Mouse (Mus musculus): ENCODE measurements around the gene Gpr108. TPM values are rescaled to one million over a fixed set of nuclear protein-coding genes. Genes with fewer than 3 reads are reported as not detected.

Gene Gpr108
- polyA plus RNA-seq, 1 experiment = 33.5 TPM

GRCm38 (mm10) chr17:57248771-57249170, 525 bp upstream of the Gpr108 start:
- TF ChIP-seq CTCF (IDR thresholded peaks at IDR 0.05; ENCODE audit: borderline replicate concordance, insufficient read depth, low read length) = no peak
- no peak; the same call in 1 of the 2 replicates for TF ChIP-seq POLR2A (IDR thresholded peaks at IDR 0.05; ENCODE audit: low read depth, low read length)
- Histone ChIP-seq H3K4me1 (ENCODE audit: control insufficient read depth, insufficient read depth, low read length) (peaks cover 5% of the 10 kb centered on the region; the same call in 1 of the 2 replicates), H3K27ac (ENCODE audit: insufficient read depth, low read length) (peak overlapping the region; percentile 57), H3K4me3 (ENCODE audit: insufficient read depth, low read length) (peak overlapping the region; percentile 20)

GRCm38 (mm10) chr17:57247393-57248200, 649 bp downstream of the Gpr108 start:
- Histone ChIP-seq H3K4me1 (ENCODE audit: control insufficient read depth, insufficient read depth, low read length) (peaks cover 5% of the 10 kb centered on the region; the same call in 1 of the 2 replicates), H3K4me3 (ENCODE audit: insufficient read depth, low read length) (peak overlapping the region; percentile 76), H3K27ac (ENCODE audit: insufficient read depth, low read length) (peak overlapping the region; percentile 78)
- TF ChIP-seq POLR2A (IDR thresholded peaks at IDR 0.05; ENCODE audit: low read depth, low read length) (peak; percentile 80), CTCF (IDR thresholded peaks at IDR 0.05; ENCODE audit: borderline replicate concordance, insufficient read depth, low read length) (no peak)

- 0 out of 2 replicates have a peak, but pooled peaks cover 4% of the 10 kb centered on the region for H3K4me1 ChIP-seq (ENCODE audit: control insufficient read depth, insufficient read depth, low read length)
- H3K27ac ChIP-seq (ENCODE audit: insufficient read depth, low read length) = peak overlapping the region; percentile 78
- H3K4me3 ChIP-seq (ENCODE audit: insufficient read depth, low read length) = peak overlapping the region; percentile 76
- TF ChIP-seq POLR2A (IDR thresholded peaks at IDR 0.05; ENCODE audit: low read depth, low read length) (no peak), CTCF (IDR thresholded peaks at IDR 0.05; ENCODE audit: borderline replicate concordance, insufficient read depth, low read length) (peak; percentile 21; the same call in 1 of the 2 replicates)
Observed at GRCm38 (mm10) chr17:57246663-57247392, 1.4 kb downstream of the Gpr108 start.

- TF ChIP-seq POLR2A (IDR thresholded peaks at IDR 0.05; ENCODE audit: low read depth, low read length) (no peak), CTCF (IDR thresholded peaks at IDR 0.05; ENCODE audit: borderline replicate concordance, insufficient read depth, low read length) (no peak)
- Histone ChIP-seq H3K4me3 (ENCODE audit: insufficient read depth, low read length) (no peak overlapping the region), H3K27ac (ENCODE audit: insufficient read depth, low read length) (no peak overlapping the region), H3K4me1 (ENCODE audit: control insufficient read depth, insufficient read depth, low read length) (0 out of 2 replicates have a peak, but pooled peaks cover 4% of the 10 kb centered on the region)
Observed at GRCm38 (mm10) chr17:57245311-57245929, 2.8 kb downstream of the Gpr108 start.

GRCm38 (mm10) chr17:57243650-57244370, 4.4 kb downstream of the Gpr108 start:
- TF ChIP-seq CTCF (IDR thresholded peaks at IDR 0.05; ENCODE audit: borderline replicate concordance, insufficient read depth, low read length) (no peak), POLR2A (IDR thresholded peaks at IDR 0.05; ENCODE audit: low read depth, low read length) (no peak)
- no peak overlapping the region for H3K4me3 ChIP-seq (ENCODE audit: insufficient read depth, low read length)
- 0 out of 2 replicates have a peak, but pooled peaks cover 2% of the 10 kb centered on the region for H3K4me1 ChIP-seq (ENCODE audit: control insufficient read depth, insufficient read depth, low read length)
- no peak overlapping the region for H3K27ac ChIP-seq (ENCODE audit: insufficient read depth, low read length)

GRCm38 (mm10) chr17:57237181-57237580, 11.1 kb downstream of the Gpr108 start:
- H3K4me3 ChIP-seq (ENCODE audit: insufficient read depth, low read length) = no peak overlapping the region
- TF ChIP-seq POLR2A (IDR thresholded peaks at IDR 0.05; ENCODE audit: low read depth, low read length) = no peak
- no peak for TF ChIP-seq CTCF (IDR thresholded peaks at IDR 0.05; ENCODE audit: borderline replicate concordance, insufficient read depth, low read length)
- no peaks in the 10 kb centered on the region for H3K4me1 ChIP-seq (ENCODE audit: control insufficient read depth, insufficient read depth, low read length)
- H3K27ac ChIP-seq (ENCODE audit: insufficient read depth, low read length) = no peak overlapping the region

GRCm38 (mm10) chr17:57235803-57236202, 12.4 kb downstream of the Gpr108 start:
- H3K4me3 ChIP-seq (ENCODE audit: insufficient read depth, low read length) = no peak overlapping the region
- H3K27ac ChIP-seq (ENCODE audit: insufficient read depth, low read length) = no peak overlapping the region
- TF ChIP-seq CTCF (IDR thresholded peaks at IDR 0.05; ENCODE audit: borderline replicate concordance, insufficient read depth, low read length) (no peak), POLR2A (IDR thresholded peaks at IDR 0.05; ENCODE audit: low read depth, low read length) (no peak)
- no peaks in the 10 kb centered on the region for H3K4me1 ChIP-seq (ENCODE audit: control insufficient read depth, insufficient read depth, low read length)

GRCm38 (mm10) chr17:57234254-57234928, 13.9 kb downstream of the Gpr108 start:
- Histone ChIP-seq H3K4me3 (ENCODE audit: insufficient read depth, low read length) (no peak overlapping the region), H3K27ac (ENCODE audit: insufficient read depth, low read length) (no peak overlapping the region), H3K4me1 (ENCODE audit: control insufficient read depth, insufficient read depth, low read length) (no peaks in the 10 kb centered on the region)
- no peak for TF ChIP-seq CTCF (IDR thresholded peaks at IDR 0.05; ENCODE audit: borderline replicate concordance, insufficient read depth, low read length)

Measured in embryonic fibroblast, embryonic 13.5 days (primary cell).